Mouse (Mus musculus): ENCODE data around the gene Cry2. TPM values are rescaled to one million over a fixed set of nuclear protein-coding genes. Genes with fewer than 3 reads are reported as not detected.

Cry2 gene
- polyA plus RNA-seq, 1 experiment from 2014 or later = 51.4 TPM

- peak overlapping the region; percentile 44 for H3K4me2 ChIP-seq (ENCODE audit: low read length)
- H3K27ac ChIP-seq (ENCODE audit: low read depth, low read length) = no peak overlapping the region
- H3K4me1 ChIP-seq (ENCODE audit: control insufficient read depth, insufficient read depth, low read depth, low read length) = peaks cover 4% of the 10 kb centered on the region
- no peak for ATAC-seq
- H3K4me3 ChIP-seq (ENCODE audit: low read length) = no peak overlapping the region
- H3K36me3 ChIP-seq (ENCODE audit: control insufficient read depth, insufficient read depth, low read length) = no peaks in the 10 kb centered on the region
- no peaks in the 10 kb centered on the region for H3K27me3 ChIP-seq (replicated peaks; ENCODE audit: control insufficient read depth, insufficient read depth, low read length)
- no peak overlapping the region for H3K9ac ChIP-seq (ENCODE audit: low read depth, low read length)
- H3K9me3 ChIP-seq (ENCODE audit: control insufficient read depth, low read length) = no peaks in the 10 kb centered on the region
- WGBS = 0% methylated on average over 5 of the region's 5 CpGs
Measured at GRCm38 (mm10) chr2:92437875-92438274, 4.0 kb upstream of the Cry2 start.

GRCm38 (mm10) chr2:92437366-92437765, 3.5 kb upstream of the Cry2 start:
- H3K9me3 ChIP-seq (ENCODE audit: control insufficient read depth, low read length) = no peaks in the 10 kb centered on the region
- WGBS = 80% methylated on average over 4 of the region's 4 CpGs
- H3K4me2 ChIP-seq (ENCODE audit: low read length) = no peak overlapping the region
- no peaks in the 10 kb centered on the region for H3K27me3 ChIP-seq (replicated peaks; ENCODE audit: control insufficient read depth, insufficient read depth, low read length)
- ATAC-seq = no peak
- H3K36me3 ChIP-seq (ENCODE audit: control insufficient read depth, insufficient read depth, low read length) = no peaks in the 10 kb centered on the region
- H3K4me3 ChIP-seq (ENCODE audit: low read length) = no peak overlapping the region
- no peak overlapping the region for H3K27ac ChIP-seq (ENCODE audit: low read depth, low read length)
- no peak overlapping the region for H3K9ac ChIP-seq (ENCODE audit: low read depth, low read length)
- peaks cover 9% of the 10 kb centered on the region for H3K4me1 ChIP-seq (ENCODE audit: control insufficient read depth, insufficient read depth, low read depth, low read length)

GRCm38 (mm10) chr2:92435023-92435422, 1.2 kb upstream of the Cry2 start:
- no peaks in the 10 kb centered on the region for H3K36me3 ChIP-seq (ENCODE audit: control insufficient read depth, insufficient read depth, low read length)
- H3K4me2 ChIP-seq (ENCODE audit: low read length) = peak overlapping the region; percentile 86
- H3K9ac ChIP-seq (ENCODE audit: low read depth, low read length) = no peak overlapping the region; the same call in 1 of the 2 replicates
- H3K4me3 ChIP-seq (ENCODE audit: low read length) = no peak overlapping the region
- H3K9me3 ChIP-seq (ENCODE audit: control insufficient read depth, low read length) = no peaks in the 10 kb centered on the region
- WGBS = 51% methylated on average over 6 of the region's 6 CpGs
- no peak overlapping the region for H3K27ac ChIP-seq (ENCODE audit: low read depth, low read length)
- H3K4me1 ChIP-seq (ENCODE audit: control insufficient read depth, insufficient read depth, low read depth, low read length) = peaks cover 28% of the 10 kb centered on the region
- no peak for ATAC-seq
- no peaks in the 10 kb centered on the region for H3K27me3 ChIP-seq (replicated peaks; ENCODE audit: control insufficient read depth, insufficient read depth, low read length)

- no peaks in the 10 kb centered on the region for H3K27me3 ChIP-seq (replicated peaks; ENCODE audit: control insufficient read depth, insufficient read depth, low read length)
- H3K4me3 ChIP-seq (ENCODE audit: low read length) = peak overlapping the region; percentile 84
- H3K36me3 ChIP-seq (ENCODE audit: control insufficient read depth, insufficient read depth, low read length) = no peaks in the 10 kb centered on the region
- peak overlapping the region; percentile 68 for H3K9ac ChIP-seq (ENCODE audit: low read depth, low read length)
- no peak for ATAC-seq
- H3K27ac ChIP-seq (ENCODE audit: low read depth, low read length) = peak overlapping the region; percentile 60
- peaks cover 32% of the 10 kb centered on the region for H3K4me1 ChIP-seq (ENCODE audit: control insufficient read depth, insufficient read depth, low read depth, low read length)
- 5% methylated on average over 12 of the region's 12 CpGs for WGBS
- H3K9me3 ChIP-seq (ENCODE audit: control insufficient read depth, low read length) = no peaks in the 10 kb centered on the region
- H3K4me2 ChIP-seq (ENCODE audit: low read length) = peak overlapping the region; percentile 86
Measured at GRCm38 (mm10) chr2:92434375-92434745, 517 bp upstream of the Cry2 start.

- Histone ChIP-seq H3K36me3 (ENCODE audit: control insufficient read depth, insufficient read depth, low read length) (no peaks in the 10 kb centered on the region), H3K27me3 (replicated peaks; ENCODE audit: control insufficient read depth, insufficient read depth, low read length) (no peaks in the 10 kb centered on the region), H3K9me3 (ENCODE audit: control insufficient read depth, low read length) (no peaks in the 10 kb centered on the region), H3K4me1 (ENCODE audit: control insufficient read depth, insufficient read depth, low read depth, low read length) (peaks cover 40% of the 10 kb centered on the region), H3K27ac (ENCODE audit: low read depth, low read length) (peak overlapping the region; percentile 82), H3K9ac (ENCODE audit: low read depth, low read length) (peak overlapping the region; percentile 88), H3K4me2 (ENCODE audit: low read length) (peak overlapping the region; percentile 92), H3K4me3 (ENCODE audit: low read length) (peak overlapping the region; percentile 84)
- ATAC-seq = no peak
- WGBS = 21% methylated on average over 17 of the region's 17 CpGs
Measured at GRCm38 (mm10) chr2:92432299-92433295, 1.2 kb downstream of the Cry2 start.

- WGBS = 13% methylated on average over 11 of the region's 11 CpGs
Measured at GRCm38 (mm10) chr2:92431611-92432179, 2.1 kb downstream of the Cry2 start.

GRCm38 (mm10) chr2:92430723-92431541, 2.9 kb downstream of the Cry2 start:
- Histone ChIP-seq H3K36me3 (ENCODE audit: control insufficient read depth, insufficient read depth, low read length) (no peaks in the 10 kb centered on the region), H3K4me1 (ENCODE audit: control insufficient read depth, insufficient read depth, low read depth, low read length) (peaks cover 52% of the 10 kb centered on the region), H3K27ac (ENCODE audit: low read depth, low read length) (peak overlapping the region; percentile 82), H3K4me3 (ENCODE audit: low read length) (peak overlapping the region; percentile 84), H3K9me3 (ENCODE audit: control insufficient read depth, low read length) (no peaks in the 10 kb centered on the region), H3K27me3 (replicated peaks; ENCODE audit: control insufficient read depth, insufficient read depth, low read length) (no peaks in the 10 kb centered on the region), H3K4me2 (ENCODE audit: low read length) (peak overlapping the region; percentile 92), H3K9ac (ENCODE audit: low read depth, low read length) (peak overlapping the region; percentile 88)
- 47% methylated on average over 21 of the region's 21 CpGs for WGBS
- ATAC-seq = peak; percentile 10

More at GRCm38 (mm10) chr2:92431611-92432179, 2.1 kb downstream of the Cry2 start:
- H3K9ac ChIP-seq (ENCODE audit: low read depth, low read length) = peak overlapping the region; percentile 88
- H3K36me3 ChIP-seq (ENCODE audit: control insufficient read depth, insufficient read depth, low read length) = no peaks in the 10 kb centered on the region
- peak overlapping the region; percentile 82 for H3K27ac ChIP-seq (ENCODE audit: low read depth, low read length)
- H3K4me1 ChIP-seq (ENCODE audit: control insufficient read depth, insufficient read depth, low read depth, low read length) = peaks cover 48% of the 10 kb centered on the region
- H3K9me3 ChIP-seq (ENCODE audit: control insufficient read depth, low read length) = no peaks in the 10 kb centered on the region
- ATAC-seq = no peak
- H3K4me3 ChIP-seq (ENCODE audit: low read length) = peak overlapping the region; percentile 84
- peak overlapping the region; percentile 92 for H3K4me2 ChIP-seq (ENCODE audit: low read length)
- no peaks in the 10 kb centered on the region for H3K27me3 ChIP-seq (replicated peaks; ENCODE audit: control insufficient read depth, insufficient read depth, low read length)

GRCm38 (mm10) chr2:92430089-92430488, 3.8 kb downstream of the Cry2 start:
- H3K4me3 ChIP-seq (ENCODE audit: low read length) = no peak overlapping the region
- WGBS = 87% methylated on average over 2 of the region's 2 CpGs
- no peak overlapping the region for H3K27ac ChIP-seq (ENCODE audit: low read depth, low read length)
- no peaks in the 10 kb centered on the region for H3K27me3 ChIP-seq (replicated peaks; ENCODE audit: control insufficient read depth, insufficient read depth, low read length)
- ATAC-seq = no peak
- no peak overlapping the region for H3K9ac ChIP-seq (ENCODE audit: low read depth, low read length)
- H3K9me3 ChIP-seq (ENCODE audit: control insufficient read depth, low read length) = no peaks in the 10 kb centered on the region
- no peak overlapping the region; the same call in 1 of the 2 replicates for H3K4me2 ChIP-seq (ENCODE audit: low read length)
- peaks cover 55% of the 10 kb centered on the region for H3K4me1 ChIP-seq (ENCODE audit: control insufficient read depth, insufficient read depth, low read depth, low read length)
- H3K36me3 ChIP-seq (ENCODE audit: control insufficient read depth, insufficient read depth, low read length) = no peaks in the 10 kb centered on the region
